Mouse (Mus musculus) olfactory bulb, adult 2 months (tissue): ENCODE data around the gene Hck. TPM values are rescaled to one million over a fixed set of nuclear protein-coding genes. Genes with fewer than 3 reads are reported as not detected.

Source experiments
- H3K27ac ChIP-seq: fragments of 200-500 bp; 2 replicates; pipeline ENCODE4 v1.5.1; 2012; ENCODE audit warnings: low read depth, low read length; ENCODE audit not compliant: insufficient read depth
- H3K4me1 ChIP-seq: fragments of 200-500 bp; 2 replicates; pipeline ENCODE4 v1.6.1; 2012; ENCODE audit warnings: low read length; ENCODE audit not compliant: control insufficient read depth, insufficient read depth
- H3K4me3 ChIP-seq: fragments of 200-500 bp; 2 replicates; pipeline ENCODE4 v1.5.1; 2012; ENCODE audit warnings: mild to moderate bottlenecking, low read depth, low read length, moderate library complexity; ENCODE audit not compliant: insufficient read depth
- CTCF ChIP-seq: fragments of 200-500 bp; IDR thresholded peaks from 2 replicates; pipeline ENCODE4 v1.5.1; 2012; ENCODE audit warnings: low read depth, mild to moderate bottlenecking, low read length, moderate library complexity; ENCODE audit not compliant: insufficient read depth
- POLR2A ChIP-seq: fragments of 200-500 bp; IDR thresholded peaks from 2 replicates; pipeline ENCODE4 v1.6.1; 2012; ENCODE audit warnings: mild to moderate bottlenecking, low read depth, low read length, moderate library complexity; ENCODE audit not compliant: insufficient read depth
- WGBS: fragments of 180-500 bp; shearing (Covaris S2); methylation state at CpG from one replicate; pipeline ENCODE4 v1.1.7; 2018; 5-methylcytosine and 5-hydroxymethylcytosine counted together
- polyA plus RNA-seq: library from polyadenylated mRNA; stranded (reverse); fragments of >200 nt; gene quantifications from 2 replicates; pipeline ENCODE4 v1.2.4, GENCODE M21; 2012; ENCODE audit warnings: low replicate concordance; ENCODE audit not compliant: missing spikeins, insufficient read depth, insufficient read length

Hck gene
- polyA plus RNA-seq, 1 experiment: not detected

DNA sequence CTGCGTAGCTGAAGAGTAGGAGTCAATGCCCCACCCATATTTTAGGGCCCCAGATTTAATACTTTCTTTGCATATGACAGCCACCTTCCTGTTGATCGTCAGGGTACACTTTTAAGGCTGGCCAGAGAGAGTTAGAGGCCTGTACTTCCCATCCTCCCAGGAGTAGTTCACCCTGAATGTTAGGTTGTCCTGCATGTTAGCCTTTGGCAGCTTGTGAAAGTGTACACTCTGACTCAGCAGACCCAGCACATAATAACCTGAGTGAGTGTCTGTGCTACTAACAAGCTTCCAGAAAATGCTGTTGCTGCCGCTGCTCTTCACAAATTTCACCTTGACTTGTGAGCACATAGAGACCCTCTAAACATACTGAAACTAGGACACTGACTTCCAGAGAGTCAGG is 68.9 kb downstream of the Hck start:
- Histone ChIP-seq H3K4me1 (0 out of 2 replicates have a peak, but pooled peaks cover 2% of the 10 kb centered on the region), H3K27ac (no peak overlapping the region), H3K4me3 (no peak overlapping the region)
- TF ChIP-seq POLR2A (no peak), CTCF (no peak)
- 92% methylated on average over 3 of the region's 3 CpGs for WGBS

GRCm38 (mm10) chr2:153179126-153179860 is 71.0 kb downstream of the Hck start:
- H3K4me3 ChIP-seq: no peak overlapping the region
- H3K4me1 ChIP-seq: 0 out of 2 replicates have a peak, but pooled peaks cover 2% of the 10 kb centered on the region
- H3K27ac ChIP-seq: no peak overlapping the region
- WGBS: 83% methylated on average over 10 of the region's 10 CpGs
- no peak for TF ChIP-seq POLR2A
- no peak for TF ChIP-seq CTCF

DNA sequence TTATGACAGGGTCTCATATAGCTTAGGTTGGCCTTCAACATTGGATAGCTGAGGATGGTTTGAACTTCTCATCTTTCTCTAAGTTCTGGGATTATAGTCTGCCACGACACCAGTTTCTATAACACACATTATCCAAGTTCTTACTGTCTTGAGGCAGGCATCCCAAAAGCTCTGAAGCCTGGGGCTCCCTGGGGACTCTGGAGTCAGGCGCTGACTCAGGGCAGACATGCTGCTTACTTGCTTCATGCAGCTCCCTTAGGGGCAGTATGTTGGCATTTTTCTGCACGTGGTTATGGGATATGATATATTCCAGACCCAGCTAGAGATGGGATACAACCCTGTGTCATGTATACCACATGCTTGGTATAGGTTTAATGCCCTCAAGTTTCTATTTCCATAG is 71.7 kb downstream of the Hck start:
- WGBS: 92% methylated on average over 3 of the region's 3 CpGs
- TF ChIP-seq POLR2A (no peak), CTCF (no peak)

GRCm38 (mm10) chr2:153186176-153186591 is 77.9 kb downstream of the Hck start:
- no peak overlapping the region for H3K27ac ChIP-seq
- WGBS: 13% methylated on average over 2 of the region's 2 CpGs
- H3K4me1 ChIP-seq: no peaks in the 10 kb centered on the region
- no peak overlapping the region for H3K4me3 ChIP-seq
- no peak for TF ChIP-seq CTCF
- no peak for TF ChIP-seq POLR2A

More for the DNA sequence above, 71.7 kb downstream of the Hck start:
- H3K4me3 ChIP-seq: no peak overlapping the region
- H3K27ac ChIP-seq: no peak overlapping the region
- 0 out of 2 replicates have a peak, but pooled peaks cover 2% of the 10 kb centered on the region for H3K4me1 ChIP-seq

GRCm38 (mm10) chr2:153187848-153188247 is 79.6 kb downstream of the Hck start:
- 93% methylated on average over 2 of the region's 2 CpGs for WGBS
- no peak for TF ChIP-seq CTCF
- no peak overlapping the region for H3K4me3 ChIP-seq

DNA sequence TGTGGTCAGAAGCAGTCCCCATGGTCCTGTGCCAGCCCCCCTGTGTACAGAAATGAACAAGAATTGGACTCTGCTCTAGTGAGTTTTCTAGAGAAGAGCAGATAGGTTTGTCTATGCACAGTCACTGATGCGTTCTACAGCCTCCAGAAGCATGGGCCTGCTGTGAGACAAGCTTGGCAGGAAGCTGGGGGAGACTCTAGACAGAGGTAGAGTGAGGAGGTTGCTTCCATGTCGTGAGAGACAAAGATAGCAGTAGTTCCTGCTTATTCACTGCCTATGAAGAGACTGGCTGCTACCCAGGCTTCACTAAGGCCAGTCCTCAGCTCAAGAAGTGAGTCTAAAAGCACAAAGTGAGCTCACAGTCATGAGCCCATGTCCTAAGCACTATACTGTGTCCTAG is 83.0 kb downstream of the Hck start:
- TF ChIP-seq CTCF: no peak
- WGBS: 86% methylated on average over 2 of the region's 2 CpGs
- no peaks in the 10 kb centered on the region for H3K4me1 ChIP-seq
- H3K4me3 ChIP-seq: no peak overlapping the region
- no peak overlapping the region for H3K27ac ChIP-seq

More at GRCm38 (mm10) chr2:153187848-153188247, 79.6 kb downstream of the Hck start:
- H3K27ac ChIP-seq: no peak overlapping the region
- H3K4me1 ChIP-seq: no peaks in the 10 kb centered on the region

DNA sequence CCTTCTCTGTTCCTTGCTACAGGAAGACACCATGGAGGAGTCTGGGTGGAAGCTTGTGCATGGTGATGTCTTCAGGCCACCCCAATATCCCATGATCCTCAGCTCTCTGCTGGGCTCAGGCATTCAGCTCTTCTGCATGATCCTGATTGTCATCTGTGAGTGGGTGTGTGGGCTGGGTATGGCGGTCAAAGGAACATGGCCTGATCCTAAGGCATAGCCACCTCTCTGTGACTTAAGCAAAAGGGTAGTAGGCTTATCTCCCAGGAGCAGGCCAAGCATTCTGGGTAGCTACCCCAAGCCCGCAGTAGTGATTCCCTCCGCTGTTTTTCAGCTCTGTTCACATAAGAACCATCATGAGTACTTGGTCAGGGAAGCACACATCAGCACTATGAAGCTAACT is 86.0 kb downstream of the Hck start:
- TF ChIP-seq CTCF (no peak), POLR2A (no peak)
- no peak overlapping the region for H3K27ac ChIP-seq
- no peaks in the 10 kb centered on the region for H3K4me1 ChIP-seq
- H3K4me3 ChIP-seq: no peak overlapping the region
- 99% methylated on average over 3 of the region's 3 CpGs for WGBS

- Histone ChIP-seq H3K27ac (no peak overlapping the region), H3K4me3 (no peak overlapping the region), H3K4me1 (no peaks in the 10 kb centered on the region)
- no peak for TF ChIP-seq CTCF
- TF ChIP-seq POLR2A: no peak
- 85% methylated on average over 5 of the region's 5 CpGs for WGBS
Measured at GRCm38 (mm10) chr2:153198485-153198884, 90.2 kb downstream of the Hck start.

GRCm38 (mm10) chr2:153199114-153199513 is 90.8 kb downstream of the Hck start:
- TF ChIP-seq CTCF (no peak), POLR2A (no peak)
- WGBS: 91% methylated on average over 2 of the region's 2 CpGs
- no peaks in the 10 kb centered on the region for H3K4me1 ChIP-seq
- H3K4me3 ChIP-seq: no peak overlapping the region
- H3K27ac ChIP-seq: no peak overlapping the region

Other genes with a start within 250 kb of the Hck start
- gene Mylk2, start 197.1 kb upstream of the Hck start, polyA plus RNA-seq: not detected in 2 replicates
- gene Foxs1, start 175.3 kb upstream of the Hck start, polyA plus RNA-seq: not detected in 2 replicates
- gene Dusp15, start 156.8 kb upstream of the Hck start, polyA plus RNA-seq: not detected in 2 replicates
- not detected in 2 replicates for gene Ttll9, start 146.0 kb upstream of the Hck start, polyA plus RNA-seq
- not detected in 2 replicates for gene Pdrg1, start 93.0 kb upstream of the Hck start, polyA plus RNA-seq
- not detected in 2 replicates for gene Xkr7, start 76.6 kb upstream of the Hck start, polyA plus RNA-seq
- gene Ccm2l, start 42.5 kb upstream of the Hck start, polyA plus RNA-seq: not detected in 2 replicates
- gene Tm9sf4, start 52.8 kb downstream of the Hck start, polyA plus RNA-seq: not detected in 2 replicates
- not detected in 2 replicates for gene Tspyl3, start 117.0 kb downstream of the Hck start, polyA plus RNA-seq
- gene Plagl2, start 133.0 kb downstream of the Hck start, polyA plus RNA-seq: not detected in 2 replicates
- not detected in 2 replicates for gene Pofut1, start 133.1 kb downstream of the Hck start, polyA plus RNA-seq
- not detected in 2 replicates for gene Kif3b, start 182.9 kb downstream of the Hck start, polyA plus RNA-seq
- gene Asxl1, start 237.4 kb downstream of the Hck start, polyA plus RNA-seq: 329 TPM in 1 of 2 replicates, not detected in the other